ENCODE assay signal across 8 mouse cellular contexts in genomic region chr6:83794760-83795296, GRCm38 (mm10). TPM values are rescaled to one million over a fixed set of nuclear protein-coding genes. Genes with fewer than 3 reads are reported as not detected.
A peak's percentile ranks its signal among the peaks of the same experiment; 100 is the strongest.
DNase-seq lines count a peak whose midpoint lies in the region; ATAC-seq and TF ChIP-seq lines count a peak whose summit lies in the region.

Nagk (plus strand) TSS chr6:83794982.

- H3K9ac ChIP-seq in ES-Bruce4 (ENCODE audit: low read depth, poor library complexity, severe bottlenecking): peak within 1 kb of the TSS; percentile 21
- H3K9ac ChIP-seq in forebrain, embryonic 14.5 days (ENCODE audit: low read length): peak within 1 kb of the TSS; percentile 81
- H3K9ac ChIP-seq in neural tube, embryonic 15.5 days (replicated peaks): peak within 1 kb of the TSS; percentile 87

- peak within 1 kb of the TSS; percentile 79 for H3K4me3 ChIP-seq in ES-Bruce4 (ENCODE audit: low read depth, low read length)
- H3K4me3 ChIP-seq in forebrain, embryonic 14.5 days (ENCODE audit: low read depth, low read length): peak within 1 kb of the TSS; percentile 77
- H3K4me3 ChIP-seq in neural tube, embryonic 15.5 days (replicated peaks): peak within 1 kb of the TSS; percentile 69

- no peak; the same call in 1 of the 2 replicates for TF ChIP-seq EP300 in ES-Bruce4 (IDR thresholded peaks at IDR 0.05; ENCODE audit: insufficient read depth, low read depth, low read length)

- peak; percentile 54 for TF ChIP-seq POLR2A in ES-Bruce4 (IDR thresholded peaks at IDR 0.05; ENCODE audit: insufficient read depth, low read length)

- peak within 1 kb of the TSS; percentile 17; the same call in 1 of the 2 replicates for H3K27ac ChIP-seq in ES-Bruce4 (ENCODE audit: insufficient read depth, low read length)
- H3K27ac ChIP-seq in forebrain, embryonic 14.5 days (ENCODE audit: low read depth, low read length): peak within 1 kb of the TSS; percentile 96
- H3K27ac ChIP-seq in neural tube, embryonic 15.5 days (replicated peaks): peak within 1 kb of the TSS; percentile 91

- TF ChIP-seq CTCF in ES-Bruce4 (IDR thresholded peaks at IDR 0.05; ENCODE audit: low read depth, low read length): no peak

- under 1% methylated on average over 43 of the region's 43 CpGs for WGBS in forebrain, embryonic 14.5 days
- WGBS in neural tube, embryonic 15.5 days: under 1% methylated on average over 43 of the region's 43 CpGs

- DNase-seq in forebrain, embryonic 14.5 days (ENCODE audit: low spot score): peak; percentile 96
- peak; percentile 93 to 94 for DNase-seq in heart, postnatal 14 days
- peak; percentile 93 for DNase-seq in layer of hippocampus, adult 11-12 months (ENCODE audit: low spot score)
- peak; percentile 95 to 97 for DNase-seq in lung, adult 18-20 months
- DNase-seq in testis, postnatal 14 days (ENCODE audit: low spot score): peak; percentile 93

- no peaks in the 10 kb centered on the region for H3K36me3 ChIP-seq in ES-Bruce4 (ENCODE audit: control insufficient read depth, insufficient read depth, low read length, poor library complexity, severe bottlenecking)
- peaks cover 5% of the 10 kb centered on the region; the same call in 1 of the 2 replicates for H3K36me3 ChIP-seq in forebrain, embryonic 14.5 days (ENCODE audit: control insufficient read depth, insufficient read depth, low read length)
- H3K36me3 ChIP-seq in neural tube, embryonic 15.5 days: peaks cover 23% of the 10 kb centered on the region

- peak; percentile 90 for ATAC-seq in cerebellum, adult (ENCODE audit: insufficient number of reproducible peaks, low FRiP score, low TSS enrichment)
- ATAC-seq in forebrain, embryonic 14.5 days: peak; percentile 96
- ATAC-seq in neural tube, embryonic 15.5 days (ENCODE audit: low FRiP score): peak; percentile 95

- peak within 1 kb of the TSS; percentile 83 for H3K4me2 ChIP-seq in forebrain, embryonic 14.5 days (ENCODE audit: low read length)
- H3K4me2 ChIP-seq in neural tube, embryonic 15.5 days: peak within 1 kb of the TSS; percentile 88

- H3K27me3 ChIP-seq in ES-Bruce4 (ENCODE audit: control insufficient read depth, insufficient read depth, low read length, poor library complexity, severe bottlenecking): no peaks in the 10 kb centered on the region
- H3K27me3 ChIP-seq in forebrain, embryonic 14.5 days (replicated peaks; ENCODE audit: control insufficient read depth, insufficient read depth, low read length): no peaks in the 10 kb centered on the region
- H3K27me3 ChIP-seq in neural tube, embryonic 15.5 days (replicated peaks): no peaks in the 10 kb centered on the region

- intact Hi-C loops in heart, postnatal 14 days (cut with DNase I): no loop called here

- H3K9me3 ChIP-seq in ES-Bruce4 (replicated peaks; ENCODE audit: control insufficient read depth, insufficient read depth, low read length, poor library complexity, severe bottlenecking): no peaks in the 10 kb centered on the region
- H3K9me3 ChIP-seq in forebrain, embryonic 14.5 days (replicated peaks; ENCODE audit: control insufficient read depth, low read length): no peaks in the 10 kb centered on the region
- H3K9me3 ChIP-seq in neural tube, embryonic 15.5 days (replicated peaks): no peaks in the 10 kb centered on the region

- H3K4me1 ChIP-seq in ES-Bruce4 (ENCODE audit: control insufficient read depth, insufficient read depth, low read length): no peaks in the 10 kb centered on the region
- peaks cover 6% of the 10 kb centered on the region for H3K4me1 ChIP-seq in forebrain, embryonic 14.5 days (ENCODE audit: control insufficient read depth, insufficient read depth, low read length)
- H3K4me1 ChIP-seq in neural tube, embryonic 15.5 days: peaks cover 27% of the 10 kb centered on the region

RNA-seq across cellular contexts. Expression of gene Nagk, which starts in this region (rescaled TPM):
- polyA plus RNA-seq in ES-Bruce4 (2011; ENCODE audit: insufficient read depth, insufficient read length, low read depth, missing spikeins): 8.4 and 11.8 TPM in 2 replicates
- 78.5 and 85.9 TPM in 2 replicates for polyA plus RNA-seq in forebrain, embryonic 14.5 days (2014; fragmentation: Nextera tagmentation; extraction: Ambion mirVana)
- total RNA-seq in heart, postnatal 14 days (2021): 10 to 100 TPM; 18.5 to 18.7 TPM
- 105 and 113 TPM in 2 replicates for polyA plus RNA-seq in neural tube, embryonic 15.5 days (2015; fragmentation: Nextera tagmentation; extraction: Ambion mirVana)

Comparison
In these comparisons a context has a peak if more than half of its experiments do, and no peak if none do; other contexts are left out.
1. Peak in every context shown above with its lines: DNase-seq, ATAC-seq, H3K4me3 ChIP-seq and H3K27ac ChIP-seq.
2. H3K27ac ChIP-seq: peak in every context shown above with its lines; median percentile 96 in forebrain, embryonic 14.5 days; 91 in neural tube, embryonic 15.5 days; 17 in ES-Bruce4.
3. H3K9ac ChIP-seq: peak in every context shown above with its lines; median percentile 87 in neural tube, embryonic 15.5 days; 81 in forebrain, embryonic 14.5 days; 21 in ES-Bruce4.